Mouse (Mus musculus): Measurements from ENCODE around the gene Vat1.
"Not testable (repeated sequence)": the region's sequence is repeated elsewhere in the genome, so short reads cannot be mapped to it uniquely, and the experiment has no call there.

Gene Vat1

GRCm38 (mm10) chr11:101442127-101442693 lies 23.8 kb downstream of the Vat1 start, which contains the start of gene Rpl27:
TSS of gene Rpl27 (plus strand) at chr11:101442298.
- peak; percentile 94 to 95 for DNase-seq (ENCODE audit: low spot score in 2 of 2)

DNA sequence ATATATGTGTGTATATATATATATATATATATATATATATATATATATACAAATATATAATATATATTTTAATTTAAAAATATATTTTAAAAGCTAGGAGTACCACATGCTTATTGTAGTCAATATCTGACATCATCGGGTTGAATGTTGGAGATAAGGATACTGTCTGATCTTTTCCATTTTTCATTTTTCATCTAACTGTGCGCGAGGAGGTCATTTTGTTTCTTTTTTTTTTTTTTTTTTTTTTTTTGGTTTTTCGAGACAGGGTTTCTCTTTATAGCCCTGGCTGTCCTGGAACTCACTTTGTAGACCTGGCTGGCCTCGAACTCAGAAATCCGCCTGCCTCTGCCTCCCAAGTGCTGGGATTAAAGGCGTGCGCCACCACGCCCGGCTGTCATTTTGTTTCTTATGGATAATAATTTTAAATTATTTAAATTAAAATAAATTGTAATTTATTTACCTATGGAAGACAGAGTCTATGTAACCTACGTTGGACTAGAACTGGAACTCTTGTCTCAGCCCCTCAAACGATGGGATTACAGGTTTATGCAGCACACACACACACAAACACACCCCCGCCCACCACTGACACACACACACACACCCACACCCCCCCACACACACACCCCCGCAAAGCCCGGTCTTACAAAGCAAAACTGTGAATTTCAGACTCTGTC lies 24.4 kb downstream of the Vat1 start:
- DNase-seq (ENCODE audit: low spot score in 2 of 2) = not testable (repeated sequence)

DNA sequence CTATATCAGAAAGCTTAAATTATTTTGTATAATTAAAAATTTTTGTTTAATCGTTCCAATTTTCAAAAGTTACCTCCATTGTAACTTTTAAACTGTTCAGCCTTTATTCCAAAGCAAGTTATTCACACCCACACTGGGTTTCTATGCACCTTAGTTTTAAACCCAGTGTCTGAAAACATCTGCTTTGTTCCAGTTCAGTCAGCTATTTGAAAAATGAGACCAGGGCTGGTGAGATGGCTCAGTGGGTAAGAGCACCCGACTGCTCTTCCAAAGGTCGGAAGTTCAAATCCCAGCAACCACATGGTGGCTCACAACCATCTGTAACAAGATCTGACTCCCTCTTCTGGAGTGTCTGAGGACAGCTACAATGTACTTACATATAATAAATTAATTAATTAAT lies 28.0 kb downstream of the Vat1 start:
- not testable (repeated sequence) for DNase-seq (ENCODE audit: low spot score in 2 of 2)

DNA sequence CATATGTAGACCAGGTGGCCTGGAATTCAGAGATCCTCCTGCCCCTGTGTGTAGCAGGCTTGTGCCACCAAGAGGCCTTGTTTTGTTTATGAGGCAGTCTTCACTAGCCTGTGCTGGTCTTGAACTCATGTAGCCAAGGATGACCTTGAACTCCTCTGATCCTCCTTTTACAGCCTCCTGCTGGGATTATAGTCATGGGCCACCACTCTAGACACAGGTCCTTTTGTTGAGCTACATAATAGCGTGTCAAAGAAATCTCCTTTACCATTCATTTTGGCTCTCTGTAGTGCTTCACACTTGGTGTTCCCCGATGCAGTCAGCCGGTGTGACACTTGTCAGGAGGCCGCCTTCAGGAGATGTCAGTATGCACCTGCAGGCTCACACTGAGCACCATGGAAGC lies 29.1 kb downstream of the Vat1 start:
- DNase-seq (ENCODE audit: low spot score in 2 of 2) = no peak

GRCm38 (mm10) chr11:101435831-101436230 lies 30.2 kb downstream of the Vat1 start:
- DNase-seq (ENCODE audit: low spot score in 2 of 2) = no peak

- no peak for DNase-seq (ENCODE audit: low spot score in 2 of 2)
These were observed 32.6 kb downstream of the Vat1 start for GRCm38 (mm10) chr11:101433396-101433795.

GRCm38 (mm10) chr11:101431327-101431726 lies 34.7 kb downstream of the Vat1 start:
- DNase-seq (ENCODE audit: low spot score in 2 of 2) = no peak

DNA sequence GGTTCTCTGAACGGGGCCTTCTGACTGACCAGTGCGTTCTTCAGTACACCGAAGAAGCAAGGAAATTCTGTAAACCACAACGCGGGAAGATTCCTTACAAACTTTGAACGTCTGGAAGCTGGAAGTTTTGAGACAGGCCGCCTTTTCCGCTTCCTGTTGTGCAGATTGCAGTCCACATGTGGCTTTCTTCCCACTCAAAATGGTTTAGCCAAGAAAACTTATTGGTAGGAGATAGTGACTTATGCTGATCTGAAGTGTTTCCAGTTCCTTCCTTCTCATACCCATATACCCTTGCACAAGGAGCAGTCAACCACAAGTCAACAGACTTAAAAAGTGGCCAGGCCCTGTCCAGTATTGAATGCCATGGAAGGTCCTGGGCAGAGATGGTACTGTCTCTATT lies 39.9 kb downstream of the Vat1 start:
- DNase-seq (ENCODE audit: low spot score in 2 of 2) = no peak

GRCm38 (mm10) chr11:101424925-101425813 lies 40.9 kb downstream of the Vat1 start, which contains the start of the genes Rundc1 and Ptges3l:
TSS of gene Rundc1 (plus strand) at chr11:101425085.
TSS of gene Ptges3l (minus strand) at chr11:101425333.
- peak; percentile 97 to 99 for DNase-seq (ENCODE audit: low spot score in 2 of 2)

- DNase-seq (ENCODE audit: low spot score in 2 of 2) = no peak
These were observed 41.8 kb downstream of the Vat1 start, which contains the start of gene Gm27029 for GRCm38 (mm10) chr11:101424105-101424851. TSS of gene Gm27029 (minus strand) at chr11:101424796.

DNA sequence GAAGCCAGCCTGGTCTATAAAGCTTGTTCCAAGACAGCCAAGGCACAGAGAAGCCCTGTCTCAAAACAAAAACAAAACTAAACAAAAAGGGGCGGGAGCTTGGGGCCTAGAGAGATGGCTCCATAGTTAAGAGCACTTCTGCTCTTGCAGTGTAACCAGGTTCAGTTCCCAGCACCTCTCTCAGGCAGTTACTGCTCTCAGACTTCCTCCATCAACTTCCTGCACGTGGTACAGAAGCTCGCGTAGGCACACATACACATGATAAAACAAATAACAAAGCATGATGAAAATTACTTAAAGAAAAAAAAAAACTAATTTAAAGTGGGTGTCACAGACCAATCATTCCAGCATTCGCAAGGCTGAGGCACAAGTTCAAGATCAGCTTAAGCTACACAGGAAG lies 45.9 kb downstream of the Vat1 start:
- no peak for DNase-seq (ENCODE audit: low spot score in 2 of 2)

DNA sequence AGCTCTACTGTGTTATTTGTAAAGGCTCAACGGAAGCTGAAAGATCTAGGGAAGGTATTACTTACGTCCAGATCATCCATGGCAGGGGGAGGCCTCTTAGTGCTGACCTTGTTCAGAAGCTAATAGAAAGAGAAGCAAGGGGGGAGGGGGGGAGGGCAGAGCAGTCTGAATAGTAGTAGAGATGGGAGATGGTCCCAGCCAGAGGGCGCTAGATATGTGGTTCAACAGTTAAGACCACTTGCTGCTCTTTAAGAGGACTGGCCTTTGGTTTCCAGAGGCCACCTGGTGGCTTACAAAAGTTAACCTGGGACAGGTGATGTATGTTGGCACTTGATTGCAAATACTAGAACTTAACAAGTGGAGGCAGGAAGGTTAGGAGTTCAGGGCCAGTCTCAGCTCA lies 46.4 kb downstream of the Vat1 start:
- no peak for DNase-seq (ENCODE audit: low spot score in 2 of 2)

DNA sequence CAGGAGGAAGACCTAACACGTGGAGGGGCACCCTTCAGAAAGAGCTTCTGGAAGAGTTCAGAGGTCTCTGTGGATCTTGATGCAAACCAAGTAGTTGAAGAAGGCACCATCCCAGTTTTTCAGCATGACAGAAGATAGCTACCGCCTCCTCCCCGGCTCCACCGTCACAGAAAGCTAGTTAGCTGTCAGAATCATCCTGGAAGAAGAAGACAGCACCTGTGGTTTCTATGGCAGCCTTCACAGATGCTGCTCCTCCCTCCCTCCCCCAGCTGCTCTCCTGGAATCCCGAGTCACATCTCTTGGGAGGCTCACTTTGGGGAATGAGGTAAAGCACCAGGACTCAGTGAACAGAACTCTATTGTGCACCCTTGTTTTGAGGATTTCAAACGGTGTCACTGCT lies 47.0 kb downstream of the Vat1 start:
- no peak for DNase-seq (ENCODE audit: low spot score in 2 of 2)

GRCm38 (mm10) chr11:101417101-101417855 lies 48.8 kb downstream of the Vat1 start, which contains the start of gene Aarsd1:
TSS of gene Aarsd1 (minus strand) at chr11:101417615.
- DNase-seq (ENCODE audit: low spot score in 2 of 2) = peak; percentile 89 to 97

DNA sequence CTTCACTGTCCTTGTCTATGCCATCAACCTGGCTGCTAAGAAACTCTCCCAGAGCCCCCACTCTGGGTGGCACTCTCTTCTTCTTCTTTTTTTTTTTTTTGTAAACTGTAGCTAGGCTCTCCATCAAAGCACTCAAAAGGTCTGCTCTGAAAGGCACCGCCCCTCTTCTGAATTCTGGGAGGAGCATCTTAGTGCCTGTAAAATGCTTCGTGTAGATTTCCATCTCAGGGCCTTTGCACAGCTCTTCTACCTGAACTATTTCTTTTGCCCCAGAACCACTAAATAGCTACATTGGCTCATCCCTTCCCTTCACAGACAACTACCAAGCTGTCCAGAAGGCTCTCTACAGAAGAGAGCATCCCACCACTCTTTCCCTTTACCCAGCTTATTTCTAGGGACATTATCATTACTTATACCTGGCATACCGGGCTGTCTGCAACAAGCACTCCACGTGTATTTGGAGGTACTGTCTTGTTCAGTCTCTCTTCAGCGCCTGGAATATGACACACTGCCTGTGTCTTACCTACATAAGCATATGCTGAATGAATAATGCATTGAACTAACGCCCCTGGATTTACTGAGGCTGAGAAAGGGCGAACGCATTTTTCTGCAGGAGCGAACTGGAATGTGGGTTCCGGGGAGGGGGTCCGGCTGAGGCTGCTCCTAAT lies 49.5 kb downstream of the Vat1 start:
- no peak for DNase-seq (ENCODE audit: low spot score in 2 of 2)

DNA sequence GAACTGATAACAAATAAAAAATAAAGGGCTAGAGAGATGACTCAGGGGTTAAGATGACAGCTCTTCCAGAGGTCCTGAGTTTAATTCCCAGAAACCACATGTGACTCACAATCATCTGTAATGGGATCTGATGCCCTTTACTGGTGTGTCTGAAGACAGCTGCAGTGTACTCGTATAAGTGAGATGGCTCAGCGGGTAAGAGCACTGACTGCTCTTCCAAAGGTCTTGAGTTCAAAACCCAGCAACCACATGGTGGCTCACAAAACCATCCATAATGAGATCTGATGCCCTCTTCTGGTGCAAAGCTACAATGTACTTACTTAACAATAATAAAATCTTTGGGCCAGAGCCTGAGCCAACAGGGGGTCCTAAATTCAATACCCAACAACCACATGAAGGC lies 50.7 kb downstream of the Vat1 start:
- no peak for DNase-seq (ENCODE audit: low spot score in 2 of 2)
